Mouse (Mus musculus) neutrophil, adult 5-6 weeks (primary cell): ENCODE data around the gene Hlf. TPM values are rescaled to one million over a fixed set of nuclear protein-coding genes. Genes with fewer than 3 reads are reported as not detected.

Experiments used
- total RNA-seq: library from RNA; stranded (forward); fragments of 200-1000 nt; gene quantifications from 2 replicates; pipeline ENCODE4 v1.2.3, GENCODE M21; 2017

Hlf gene
- total RNA-seq, 1 experiment from 2014 or later = not detected

Other genes starting within 250 kb of the Hlf start
- 4.4 and 6.4 TPM in 2 replicates for gene Gm45716, start 203.2 kb downstream of the Hlf start, total RNA-seq
- 30.1 and 37.8 TPM in 2 replicates for gene Mmd, start 141.4 kb downstream of the Hlf start, total RNA-seq
- 5.8 TPM in 2 replicates for gene Stxbp4, start 247.2 kb upstream of the Hlf start, total RNA-seq
- 12.8 and 18.4 TPM in 2 replicates for gene Cox11, start 247.3 kb upstream of the Hlf start, total RNA-seq